Mouse (Mus musculus) heart, postnatal 36 days (tissue): Measurements from ENCODE around the gene Rgs6. TPM values are rescaled to one million over a fixed set of nuclear protein-coding genes. Genes with fewer than 3 reads are reported as not detected.

Experiments
- DNase-seq, 2 experiments: peaks; one replicate each; pipeline ENCODE4 v3.0.0; 2021 to 2022
- intact Hi-C: fragments of 180-260 bp; cut with DNase I; formaldehyde crosslinking; loops from one replicate; pipeline ENCODE4 v1.15.1; 2025
- total RNA-seq, 2 experiments: library from RNA; stranded (reverse); gene quantifications; 2 replicates each; pipeline ENCODE4 v1.2.3; 2021

Rgs6 gene
- total RNA-seq, 2 experiments from 2014 or later, result 10.7 to 11.7 TPM

DNA sequence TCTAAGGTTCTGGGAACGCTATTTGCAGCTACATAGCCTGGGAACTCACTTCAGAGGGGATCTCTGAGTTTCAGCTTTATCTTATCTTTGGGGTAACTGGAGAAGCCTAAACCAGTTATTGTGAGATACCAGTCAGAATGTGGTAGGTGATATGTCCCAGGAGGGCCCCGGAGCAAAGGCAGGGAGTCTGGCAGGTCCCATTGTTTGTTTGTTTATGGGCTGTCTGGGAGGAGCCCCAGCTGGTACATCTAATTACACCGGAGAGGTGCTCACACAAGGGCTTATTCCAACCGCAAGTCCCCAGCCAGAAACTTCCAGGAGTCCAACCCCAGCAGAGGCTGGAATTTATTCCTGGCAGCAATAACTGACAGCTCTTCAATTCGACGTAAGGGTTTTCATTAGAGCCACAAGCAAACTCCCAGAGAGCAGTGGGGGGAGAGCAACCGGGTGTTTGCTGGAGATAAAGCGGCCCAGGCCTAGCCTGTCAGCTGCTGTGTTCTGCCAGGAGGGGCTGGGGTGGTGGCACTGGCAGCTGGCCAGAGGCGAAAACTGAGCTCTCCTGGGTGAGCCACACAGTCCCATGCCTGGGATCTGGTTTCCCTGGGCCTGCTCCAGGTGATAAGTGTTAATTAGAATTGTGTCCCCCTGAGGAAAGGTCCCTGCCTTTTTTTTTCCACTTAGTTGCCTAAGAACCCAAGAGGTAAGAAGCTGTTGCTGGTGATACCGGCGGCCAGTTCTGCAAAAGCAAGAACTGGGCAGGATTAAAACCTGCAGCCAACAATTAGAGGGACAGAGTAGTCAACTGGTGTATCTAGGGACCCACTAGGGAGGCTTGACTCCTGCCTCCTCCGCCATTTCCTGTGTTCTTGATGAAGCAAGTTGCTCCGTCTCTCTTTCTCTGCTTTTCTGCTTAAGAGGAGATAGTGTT, 485.1 kb downstream of the Rgs6 start:
- intact Hi-C loops, result loop anchor here (1.0 to 2.0 kb wide), 2 partner anchors 38 to 429 kb away; no protein-coding TSS in a partner anchor
- DNase-seq, result peak; percentile 58 to 68

GRCm38 (mm10) chr12:83073879-83074368, 485.8 kb downstream of the Rgs6 start:
- DNase-seq, result no peak
- intact Hi-C loops, result loop anchor here (2.0 kb wide), 1 partner anchor 37 kb away; no protein-coding TSS in a partner anchor

DNA sequence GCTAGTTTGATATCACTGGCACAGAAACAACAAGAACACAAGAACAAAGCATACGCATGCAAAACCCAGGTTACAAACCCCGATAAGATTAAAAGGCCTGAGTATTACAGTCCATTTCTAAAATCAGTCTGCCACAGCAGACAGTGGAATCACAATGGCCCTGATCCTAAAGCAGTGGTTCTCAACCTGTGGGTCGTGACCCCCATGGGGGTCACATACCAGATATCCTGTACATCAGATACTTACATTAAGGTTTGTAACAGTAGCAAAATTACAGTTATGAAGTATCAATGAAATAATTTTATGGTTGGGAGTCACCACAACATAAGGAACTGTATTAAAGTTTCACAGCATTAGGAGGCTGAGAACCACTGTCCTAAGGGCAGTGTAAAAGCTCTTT, 488.1 kb downstream of the Rgs6 start:
- intact Hi-C loops, result no loop called here
- DNase-seq, result no peak

- intact Hi-C loops, result no loop called here
- DNase-seq, result no peak
Measured at GRCm38 (mm10) chr12:83077486-83077885, 489.4 kb downstream of the Rgs6 start.

- intact Hi-C loops, result no loop called here
- DNase-seq, result no peak
Measured at GRCm38 (mm10) chr12:83083427-83083826, 495.3 kb downstream of the Rgs6 start.

DNA sequence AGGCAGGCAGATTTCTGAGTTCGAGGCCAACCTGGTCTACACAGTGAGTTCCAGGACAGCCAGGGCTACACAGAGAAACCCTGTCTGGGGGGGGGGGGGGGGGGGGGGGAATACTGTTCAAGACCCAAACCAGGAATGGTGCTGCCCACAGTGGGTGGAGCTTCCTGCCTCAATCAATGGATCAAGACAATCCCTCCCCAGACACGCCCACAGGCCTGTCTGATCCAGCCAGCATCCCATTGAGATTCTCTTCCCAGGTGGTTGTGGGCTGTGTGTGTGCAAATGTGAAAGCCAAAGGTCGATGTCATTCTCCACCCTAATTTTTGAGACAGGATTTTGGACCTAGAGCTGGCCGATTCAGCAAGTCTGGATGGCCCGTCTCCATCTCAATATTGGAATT, 496.5 kb downstream of the Rgs6 start:
- intact Hi-C loops, result no loop called here
- no peak for DNase-seq

GRCm38 (mm10) chr12:83087010-83087409, 498.9 kb downstream of the Rgs6 start:
- DNase-seq, result no peak

GRCm38 (mm10) chr12:83087555-83087954, 499.5 kb downstream of the Rgs6 start:
- intact Hi-C loops, result no loop called here
- DNase-seq, result no peak

More at GRCm38 (mm10) chr12:83087010-83087409, 498.9 kb downstream of the Rgs6 start:
- intact Hi-C loops, result no loop called here

DNA sequence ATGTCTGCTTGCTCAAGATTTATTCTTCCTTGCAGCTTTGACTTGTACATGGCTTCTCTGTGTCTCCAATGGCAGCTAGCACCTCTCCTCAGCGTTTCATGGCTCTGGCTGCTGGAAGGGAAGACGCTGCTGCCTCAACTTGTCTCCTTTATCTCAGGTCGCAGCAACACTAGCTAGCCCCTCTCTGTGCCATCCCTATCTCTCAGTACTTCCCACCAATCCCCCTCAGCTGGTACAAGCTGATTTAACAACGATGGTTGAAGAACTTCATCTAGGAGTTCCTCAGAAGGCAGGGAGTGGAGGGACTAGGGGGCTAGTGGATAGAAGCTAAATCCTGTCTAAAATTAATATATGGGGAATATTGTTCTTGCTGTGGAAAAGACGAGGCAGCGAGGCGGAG, 503.9 kb downstream of the Rgs6 start:
- no peak for DNase-seq
- intact Hi-C loops, result no loop called here

DNA sequence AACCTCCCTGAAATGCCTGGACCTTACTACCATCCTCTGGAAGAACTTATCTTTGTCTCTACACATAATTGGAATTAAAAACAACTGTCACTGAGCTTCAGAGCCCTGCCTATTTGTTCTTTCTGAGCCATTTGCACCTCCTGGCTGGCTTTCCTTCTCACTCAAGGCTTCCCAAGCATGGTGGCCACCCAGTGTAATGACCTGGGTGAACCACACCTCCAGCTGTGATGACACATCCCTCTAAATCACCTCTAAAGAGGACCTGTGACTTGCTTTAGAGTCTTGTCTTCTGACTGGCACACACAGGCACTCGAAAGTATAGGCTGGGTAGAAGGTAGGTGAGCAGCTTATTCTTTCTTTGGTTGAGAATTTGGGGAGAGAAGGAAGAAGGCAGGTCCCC, 509.7 kb downstream of the Rgs6 start:
- intact Hi-C loops, result no loop called here
- DNase-seq, result no peak

DNA sequence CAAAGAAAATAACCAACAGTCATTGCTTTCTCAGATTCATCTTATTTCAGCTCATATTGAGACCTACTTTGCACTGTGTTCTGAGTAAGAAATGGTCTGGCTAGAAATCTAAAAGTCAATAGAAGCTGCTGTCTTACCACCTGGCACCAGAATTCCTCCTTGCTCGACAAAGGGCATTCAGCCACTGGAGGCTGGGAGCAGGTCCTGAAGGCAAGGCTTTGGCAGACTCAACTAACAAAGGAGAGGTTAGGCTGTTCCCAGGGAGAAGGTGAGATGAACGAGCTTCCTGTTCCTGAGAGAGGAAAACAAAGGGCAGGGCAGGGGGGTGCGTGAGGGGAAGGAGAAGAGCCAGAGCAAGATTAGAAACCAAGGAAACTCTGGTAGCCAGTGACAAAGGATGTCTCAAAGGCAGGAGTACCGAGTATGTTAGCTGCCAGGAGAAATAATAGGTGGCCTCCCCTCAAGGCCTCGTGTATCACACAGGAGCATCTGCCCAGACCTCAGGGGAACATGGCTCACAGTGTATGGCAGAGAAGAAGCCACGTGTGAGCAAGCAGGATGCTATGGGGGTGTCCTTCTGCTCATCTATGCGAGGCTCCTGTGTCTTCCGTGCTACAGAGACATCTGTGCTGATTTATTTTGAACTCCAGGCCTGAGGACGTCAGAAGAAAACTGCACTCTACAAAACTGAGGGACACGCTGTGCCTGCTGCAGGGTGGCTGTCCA, 510.7 kb downstream of the Rgs6 start:
- DNase-seq, result no peak
- intact Hi-C loops, result no loop called here

DNA sequence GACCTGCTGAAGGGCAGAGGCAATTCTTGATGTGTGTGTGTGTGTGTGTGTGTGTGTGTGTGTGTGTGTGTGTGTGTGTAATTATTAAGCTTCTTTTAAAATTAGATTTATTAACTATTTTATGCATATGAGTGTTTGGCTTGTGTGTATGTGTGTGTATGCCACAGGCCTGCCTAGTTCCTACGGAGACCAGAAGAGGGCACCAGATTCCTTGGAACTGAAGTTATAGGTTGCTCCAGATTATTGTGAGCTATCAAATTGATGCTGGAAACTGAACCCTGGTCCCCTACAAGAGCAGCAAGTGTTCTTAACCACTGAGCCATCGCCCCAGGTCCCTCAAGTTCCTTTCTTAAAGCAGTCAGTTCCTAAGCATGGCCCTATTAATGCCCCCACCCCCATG, 511.8 kb downstream of the Rgs6 start:
- intact Hi-C loops, result no loop called here
- no peak for DNase-seq

- peak; percentile 70 to 73 for DNase-seq
- intact Hi-C loops, result no loop called here
Measured at GRCm38 (mm10) chr12:83100413-83100812, 512.3 kb downstream of the Rgs6 start.

- intact Hi-C loops, result no loop called here
- DNase-seq, result no peak
Measured at GRCm38 (mm10) chr12:83100848-83101247, 512.8 kb downstream of the Rgs6 start.

- no peak for DNase-seq
- intact Hi-C loops, result no loop called here
Measured at GRCm38 (mm10) chr12:83105514-83106119, 517.5 kb downstream of the Rgs6 start.

DNA sequence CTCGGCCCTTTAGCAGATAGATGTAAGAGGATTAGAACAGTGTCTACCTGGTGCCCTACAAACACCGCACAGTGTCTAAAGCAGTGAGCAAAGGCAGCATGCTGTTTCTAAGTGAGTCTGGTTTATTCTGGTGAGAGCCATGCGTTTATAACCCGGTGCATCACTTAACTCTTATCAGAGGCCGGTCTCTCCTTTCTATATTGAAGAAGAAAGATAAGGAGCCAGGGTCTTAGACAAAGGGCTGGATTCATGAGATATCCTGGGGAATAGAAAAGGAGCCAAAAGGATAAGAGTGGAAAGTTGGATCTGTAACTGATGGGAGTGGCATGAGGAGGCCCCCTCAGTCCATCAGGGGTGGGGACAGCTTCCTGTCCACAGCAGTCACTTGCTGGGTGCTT, 518.0 kb downstream of the Rgs6 start:
- DNase-seq, result no peak

GRCm38 (mm10) chr12:83109486-83109885, 521.4 kb downstream of the Rgs6 start:
- DNase-seq, result no peak
- intact Hi-C loops, result no loop called here

More for the DNA sequence above, 518.0 kb downstream of the Rgs6 start:
- intact Hi-C loops, result no loop called here

GRCm38 (mm10) chr12:83109891-83110630, 522.0 kb downstream of the Rgs6 start:
- intact Hi-C loops, result loop anchor here (2.0 to 5.0 kb wide), 2 partner anchors 37 to 317 kb away; no protein-coding TSS in a partner anchor

GRCm38 (mm10) chr12:83110711-83111110, 522.6 kb downstream of the Rgs6 start:
- DNase-seq, result no peak
- intact Hi-C loops, result loop anchor here (2.0 to 5.0 kb wide), 2 partner anchors 38 to 317 kb away; no protein-coding TSS in a partner anchor

More at GRCm38 (mm10) chr12:83109891-83110630, 522.0 kb downstream of the Rgs6 start:
- peak; percentile 14 to 48 for DNase-seq

- intact Hi-C loops, result loop anchor here (5.0 kb wide), 1 partner anchor 315 kb away; no protein-coding TSS in a partner anchor
- no peak for DNase-seq
Measured at GRCm38 (mm10) chr12:83112283-83112682, 524.2 kb downstream of the Rgs6 start.
